Mouse (Mus musculus): ENCODE measurements around the gene Mrps34.

The Mrps34 gene

DNA sequence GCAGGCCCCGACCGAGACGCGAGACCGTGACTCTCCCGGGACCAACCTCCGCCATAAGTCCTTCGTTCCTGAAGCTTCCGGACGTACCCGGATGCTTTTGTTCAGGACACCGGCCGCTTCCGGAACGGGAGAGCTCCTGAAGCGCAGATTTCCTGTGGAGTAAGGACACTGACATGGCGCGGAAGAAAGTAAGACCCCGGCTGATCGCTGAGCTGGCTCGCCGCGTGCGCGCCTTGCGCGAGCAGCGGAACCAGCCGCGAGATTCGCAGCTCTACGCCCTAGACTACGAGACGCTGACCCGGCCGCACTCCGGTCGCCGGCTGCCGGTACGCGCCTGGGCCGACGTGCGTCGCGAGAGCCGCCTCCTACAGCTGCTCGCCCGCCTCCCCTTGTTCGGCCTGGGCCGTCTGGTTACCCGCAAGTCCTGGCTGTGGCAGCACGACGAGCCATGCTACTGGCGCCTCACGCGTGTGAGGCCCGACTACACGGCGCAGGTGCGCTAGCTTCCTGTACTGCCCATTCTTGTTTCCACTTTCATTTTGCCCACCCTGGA lies at the start of gene Mrps34, which contains the start of gene Eme2:
Gene Mrps34, plus strand, starts transcription at position 122 of the 553 bp plus-strand sequence.
Gene Eme2, minus strand, starts transcription at position 93 of the 553 bp plus-strand sequence.
- peak; percentile 75 for DNase-seq

GRCm38 (mm10) chr17:24847386-24847785 lies 47.5 kb upstream of the Mrps34 start:
- DNase-seq, result no peak

DNA sequence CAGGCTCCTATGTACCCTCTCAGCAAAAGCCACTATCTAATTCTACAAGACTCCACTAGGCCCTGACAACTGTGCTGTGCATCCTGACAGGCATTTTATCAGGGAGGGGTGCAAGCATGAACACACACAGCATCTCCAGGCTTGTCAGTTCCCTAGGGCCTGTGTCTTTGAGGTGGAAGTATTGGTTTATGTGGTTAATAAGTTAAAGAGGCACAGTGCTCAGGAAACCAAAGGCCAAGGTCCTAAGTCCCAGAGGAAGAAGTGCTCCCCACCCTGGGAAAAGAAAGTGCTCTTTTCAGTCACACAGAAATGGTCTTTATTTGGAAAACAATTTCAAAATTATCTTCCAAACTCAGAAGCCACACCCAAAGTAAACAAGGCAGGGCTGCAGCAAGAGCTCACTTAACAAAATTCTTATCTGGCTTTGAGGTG lies 46.3 kb upstream of the Mrps34 start:
- DNase-seq, result no peak

DNA sequence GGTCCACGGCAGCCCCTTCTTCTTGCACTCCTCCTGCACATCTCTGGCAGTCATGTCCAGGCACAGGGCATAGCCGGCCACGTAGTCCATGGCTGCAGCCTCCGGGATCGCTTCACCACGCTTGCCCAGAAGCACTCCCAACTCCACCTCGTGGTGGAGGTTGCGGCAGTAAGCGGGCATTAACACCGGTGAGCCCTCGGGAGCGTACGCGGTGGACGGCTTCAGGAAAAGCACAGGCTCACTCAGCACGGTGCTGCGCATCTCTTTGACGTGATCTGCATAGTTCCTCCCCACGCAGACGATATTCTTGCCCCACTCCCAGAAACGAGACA lies 45.2 kb upstream of the Mrps34 start:
- DNase-seq, result no peak

DNA sequence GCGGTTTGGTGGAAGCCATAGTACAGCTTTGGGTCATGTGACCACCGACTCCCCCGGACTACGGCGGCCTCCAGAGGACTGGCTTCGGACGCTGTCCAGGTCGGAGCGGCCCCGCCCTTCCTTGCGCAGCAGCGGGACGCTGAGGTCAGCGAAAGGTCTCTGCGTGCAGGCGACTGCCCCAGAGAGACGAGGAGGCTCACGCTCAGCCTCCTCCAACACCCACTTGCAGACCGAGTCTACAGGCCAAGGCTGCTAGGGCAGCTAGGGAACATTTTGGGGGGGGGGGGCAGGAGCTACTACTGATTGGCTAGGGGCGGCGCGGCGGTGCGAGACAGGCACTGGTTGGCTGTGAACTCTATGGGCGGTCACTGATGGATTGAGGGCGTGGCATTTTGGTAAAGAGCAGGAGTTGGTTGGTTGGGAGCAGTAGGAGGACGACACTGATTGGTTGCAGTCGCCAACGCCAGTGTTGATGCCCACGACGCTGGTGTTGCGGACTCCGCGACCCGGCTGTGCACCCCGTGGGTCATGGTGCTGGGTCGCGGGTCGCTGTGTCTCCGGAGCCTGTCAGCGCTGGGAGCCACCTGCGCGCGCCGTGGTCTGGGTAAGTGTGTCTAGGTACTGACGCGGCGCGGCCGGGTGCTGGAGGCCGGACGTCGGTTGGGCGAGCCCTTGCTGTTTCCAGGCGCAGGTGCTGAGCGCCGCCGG lies 44.7 kb upstream of the Mrps34 start, which contains the start of gene Fahd1:
Gene Fahd1, minus strand, starts transcription at position 300 of the 708 bp plus-strand sequence.
- peak; percentile 94 for DNase-seq

- no peak for DNase-seq
These were observed 44.2 kb upstream of the Mrps34 start for GRCm38 (mm10) chr17:24850773-24851127.

DNA sequence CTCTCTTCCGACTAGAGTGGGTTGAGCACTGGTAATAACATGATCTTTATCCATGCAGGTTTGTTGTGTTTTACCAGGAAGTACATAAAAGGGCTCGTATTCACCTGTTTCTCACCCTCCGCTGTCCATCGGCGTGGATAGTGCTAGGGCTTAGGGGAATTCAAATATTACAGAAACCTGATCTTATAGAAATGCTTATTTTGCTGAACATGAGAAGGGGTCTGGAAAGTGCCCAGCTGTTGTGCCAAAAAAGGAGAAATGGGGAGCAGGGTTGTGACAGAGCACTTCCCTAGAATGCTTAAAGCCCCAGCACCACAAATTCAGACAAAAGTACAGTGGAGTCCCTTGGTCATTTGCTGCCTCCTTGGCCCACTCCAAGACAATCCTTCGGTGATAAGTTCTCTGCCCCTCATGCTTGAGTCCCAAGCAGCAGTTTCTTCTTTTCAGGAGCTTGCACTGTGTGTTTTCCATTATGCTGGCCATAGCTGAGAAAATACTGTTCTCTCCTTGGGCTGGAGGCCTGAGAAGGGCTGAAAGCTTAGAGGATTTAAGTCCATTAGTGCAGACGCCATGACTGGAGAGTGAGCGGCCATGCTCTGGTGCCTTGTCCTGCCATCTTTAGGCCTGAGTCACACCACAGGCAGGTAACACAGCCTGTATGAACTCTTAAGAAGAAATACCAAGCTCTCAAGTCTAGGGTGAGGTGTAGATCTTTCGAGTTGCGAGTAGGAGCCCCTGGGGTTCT lies 43.4 kb upstream of the Mrps34 start:
- DNase-seq, result no peak

GRCm38 (mm10) chr17:24855838-24856464 lies 39.0 kb upstream of the Mrps34 start:
- no peak for DNase-seq

DNA sequence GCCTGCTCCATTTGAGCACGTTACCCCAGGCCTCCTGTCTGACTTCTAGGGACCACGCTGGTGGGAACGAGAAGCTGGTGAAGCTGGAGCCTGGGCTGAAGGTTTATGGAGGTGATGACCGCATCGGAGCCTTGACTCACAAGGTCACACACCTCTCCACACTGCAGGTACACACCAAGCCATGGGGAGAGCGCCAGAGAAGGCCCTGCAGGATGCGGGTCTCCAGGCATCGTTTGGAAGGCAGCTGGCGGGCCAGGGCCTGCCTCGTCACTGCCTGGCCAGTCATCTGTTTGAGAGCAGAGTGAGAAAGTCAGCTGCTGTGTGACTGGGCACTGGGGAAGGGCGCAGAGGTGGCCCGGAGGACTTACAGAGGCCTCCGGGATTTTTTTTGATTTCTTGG lies 38.3 kb upstream of the Mrps34 start:
- no peak for DNase-seq

DNA sequence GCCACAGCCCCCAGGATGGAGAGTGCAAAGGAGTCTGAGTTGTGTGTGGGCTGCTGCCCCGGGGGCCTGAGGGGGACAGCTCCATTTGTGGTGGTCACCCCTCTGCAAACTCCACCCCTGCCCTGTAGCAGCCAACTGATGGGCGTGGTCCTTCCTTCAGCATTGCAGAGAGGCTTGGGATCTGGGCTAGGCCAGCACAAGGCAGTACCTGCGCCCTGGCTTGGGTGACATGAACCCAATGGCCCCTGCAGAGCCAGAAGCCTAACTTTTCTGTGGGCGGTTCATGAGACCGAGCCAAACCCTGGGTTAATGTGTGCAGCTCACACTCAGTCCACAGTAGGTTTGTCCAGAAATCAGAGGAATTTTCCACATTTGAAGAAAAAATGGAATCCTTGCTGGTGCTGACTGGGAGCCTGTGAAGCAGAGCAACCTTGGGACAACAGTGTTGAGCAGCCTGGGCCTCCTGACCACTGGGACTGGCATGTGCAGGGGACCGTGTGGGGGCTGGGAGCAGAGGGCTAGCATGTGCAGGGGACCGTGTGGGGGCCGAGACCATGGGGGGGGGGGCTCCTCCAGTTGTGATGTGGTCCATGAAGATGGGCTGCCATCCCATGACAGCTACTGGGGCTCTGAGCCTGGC lies 37.0 kb upstream of the Mrps34 start:
- no peak for DNase-seq

GRCm38 (mm10) chr17:24858967-24859366 lies 35.9 kb upstream of the Mrps34 start:
- DNase-seq, result no peak

GRCm38 (mm10) chr17:24860076-24860475 lies 34.8 kb upstream of the Mrps34 start:
- DNase-seq, result no peak

- DNase-seq, result no peak
These were observed 33.1 kb upstream of the Mrps34 start for GRCm38 (mm10) chr17:24861785-24862184.

- peak; percentile 84 for DNase-seq
These were observed 29.1 kb upstream of the Mrps34 start, which contains the start of gene Igfals for GRCm38 (mm10) chr17:24865776-24866175. TSS of gene Igfals (plus strand) at chr17:24865997.

DNA sequence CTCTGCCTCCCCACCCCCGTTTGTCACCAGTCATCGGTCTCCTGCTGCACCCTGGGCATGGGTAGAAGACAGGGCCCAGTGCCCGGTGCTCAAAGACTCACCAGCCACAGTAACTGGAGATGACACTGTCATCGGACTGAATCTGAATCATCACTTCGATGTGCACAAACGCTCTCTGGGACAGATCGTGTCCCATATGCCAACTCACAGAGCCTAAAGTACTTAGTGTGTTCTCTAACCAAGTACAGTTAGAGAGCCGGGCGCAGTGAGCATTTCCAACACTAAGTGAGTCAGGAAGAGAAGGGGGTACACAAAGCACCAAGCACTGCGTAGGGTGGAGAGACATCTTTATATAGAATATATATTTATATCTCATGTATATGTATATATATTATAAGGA lies 27.0 kb upstream of the Mrps34 start:
- no peak for DNase-seq

GRCm38 (mm10) chr17:24873695-24874404 lies 21.1 kb upstream of the Mrps34 start:
- no peak for DNase-seq

DNA sequence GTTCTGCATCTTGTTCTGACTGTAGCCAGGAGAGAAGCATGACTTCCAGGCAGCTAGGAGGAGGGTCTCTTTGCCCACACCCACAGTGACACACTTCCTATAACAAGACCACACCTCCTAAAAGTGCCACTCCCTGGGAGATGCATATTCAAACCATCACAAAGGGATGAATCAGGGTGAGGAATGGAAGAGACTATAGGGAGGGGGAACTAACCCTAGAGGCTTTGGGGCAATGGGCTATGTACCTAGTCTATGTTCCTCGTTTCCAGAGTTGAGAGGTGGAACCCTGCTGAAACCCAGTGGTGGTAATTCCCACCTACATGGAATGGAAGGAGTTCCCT lies 20.5 kb upstream of the Mrps34 start:
- DNase-seq, result no peak

DNA sequence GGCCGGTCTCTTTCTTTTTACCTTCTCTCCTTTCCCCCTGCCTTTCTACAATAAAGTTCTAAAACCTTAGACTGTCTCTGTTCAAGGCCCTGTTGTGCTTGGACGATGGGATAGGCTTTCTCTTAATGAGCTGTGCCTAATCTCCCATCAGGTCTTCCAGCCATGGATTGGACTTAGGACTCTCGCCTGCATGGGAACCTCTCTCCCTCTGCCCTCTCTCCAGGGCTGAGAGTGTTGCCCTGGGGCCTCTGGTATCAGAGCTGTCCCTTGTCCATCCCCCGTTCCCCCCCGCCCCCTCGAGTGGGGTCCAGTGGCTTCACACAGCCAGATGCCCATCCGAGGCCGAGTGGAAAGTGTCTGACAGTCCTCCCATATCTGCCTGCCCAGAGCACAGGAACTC lies 19.9 kb upstream of the Mrps34 start:
- DNase-seq, result no peak

DNA sequence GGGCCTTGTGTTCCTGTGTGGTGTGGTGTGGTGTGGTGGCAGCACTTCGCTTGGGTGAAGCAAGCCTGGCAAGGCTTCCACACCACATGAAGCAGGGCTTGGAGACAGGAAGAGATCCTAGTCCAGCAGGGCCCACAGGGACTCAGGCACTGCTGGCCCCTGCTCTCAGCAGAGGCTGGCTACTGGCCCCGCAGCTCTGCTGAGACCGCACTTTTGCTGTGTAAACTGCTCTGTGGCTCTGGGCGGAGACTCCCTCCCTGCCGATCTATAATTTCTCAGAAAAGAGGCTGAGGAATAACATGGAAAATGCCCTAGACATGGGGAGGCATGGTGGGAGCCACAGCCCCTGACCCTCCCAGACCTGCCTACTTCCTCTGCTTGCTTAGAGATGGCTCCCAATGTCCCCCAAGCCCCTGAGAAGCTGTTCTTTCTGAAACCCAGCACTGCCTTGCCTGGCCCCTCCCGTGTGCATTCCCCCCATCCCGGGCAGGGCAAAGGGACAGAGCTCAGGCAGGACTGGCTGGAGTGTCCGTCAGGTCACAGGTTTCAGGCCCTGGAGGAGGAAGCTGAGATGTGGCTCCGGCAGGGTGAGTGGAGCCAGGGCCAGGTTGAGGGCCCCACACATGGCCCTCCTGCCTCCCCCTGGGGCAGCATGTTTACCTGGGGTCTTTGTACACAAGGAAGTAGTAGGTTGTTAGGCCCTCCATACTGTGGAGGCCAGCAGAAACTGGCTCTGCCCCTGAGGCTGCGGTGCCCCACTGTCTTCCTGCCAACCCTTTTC lies 17.4 kb upstream of the Mrps34 start:
- no peak for DNase-seq

GRCm38 (mm10) chr17:24878117-24878397 lies 16.9 kb upstream of the Mrps34 start:
- DNase-seq, result no peak

GRCm38 (mm10) chr17:24878531-24878930 lies 16.4 kb upstream of the Mrps34 start:
- no peak for DNase-seq
